Mouse (Mus musculus): ENCODE results near the gene Rpl14. TPM values are rescaled to one million over a fixed set of nuclear protein-coding genes. Genes with fewer than 3 reads are reported as not detected.

Rpl14 gene
- polyA plus RNA-seq, 1 experiment from 2014 or later, result 757 TPM

DNA sequence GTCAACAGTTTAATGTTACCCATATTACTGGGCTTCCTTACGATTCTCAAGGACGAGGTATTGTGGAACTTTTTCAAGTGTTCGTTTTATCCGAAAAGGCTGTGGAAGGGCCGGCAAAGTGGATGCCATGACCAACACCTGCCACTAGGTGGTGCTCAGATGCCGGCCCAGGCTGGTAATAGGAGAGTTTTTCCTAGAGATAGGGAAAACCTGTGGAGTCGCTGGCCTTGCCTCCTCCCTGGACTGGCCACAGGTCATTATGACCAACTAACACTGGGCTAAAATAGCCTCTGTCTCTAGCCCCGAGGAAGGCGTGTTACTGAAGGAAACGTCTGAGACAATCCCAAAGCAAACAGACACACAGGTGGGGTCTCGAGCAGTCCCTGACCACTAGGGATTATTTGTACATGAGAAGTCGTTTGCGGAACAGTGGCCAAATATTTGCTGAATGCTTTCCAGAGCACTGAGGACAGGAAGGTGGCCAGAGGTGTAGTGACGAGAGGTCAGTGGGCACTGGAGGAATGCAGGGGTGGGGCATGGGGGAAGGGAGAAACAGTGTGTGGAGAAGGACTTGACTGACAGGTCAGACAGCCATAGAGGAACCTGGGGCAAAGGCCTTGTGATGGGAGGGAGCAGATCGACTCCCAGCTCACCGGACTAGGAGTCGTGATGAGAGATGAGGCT is 30.4 kb downstream of the Rpl14 start:
- 25% methylated on average over 17 of the region's 17 CpGs for WGBS
- Histone ChIP-seq H3K27me3 (ENCODE audit: low read depth, poor library complexity, severe bottlenecking) (no peaks in the 10 kb centered on the region), H3K27ac (0 out of 2 replicates have a peak overlapping the region, but pooled peaks have one; percentile 81), H3K36me3 (no peaks in the 10 kb centered on the region), H3K9me3 (replicated peaks) (no peaks in the 10 kb centered on the region), H3K4me3 (no peak overlapping the region), H3K4me1 (peaks cover 32% of the 10 kb centered on the region)
- peak; percentile 86 for DNase-seq (ENCODE audit: low spot score)

DNA sequence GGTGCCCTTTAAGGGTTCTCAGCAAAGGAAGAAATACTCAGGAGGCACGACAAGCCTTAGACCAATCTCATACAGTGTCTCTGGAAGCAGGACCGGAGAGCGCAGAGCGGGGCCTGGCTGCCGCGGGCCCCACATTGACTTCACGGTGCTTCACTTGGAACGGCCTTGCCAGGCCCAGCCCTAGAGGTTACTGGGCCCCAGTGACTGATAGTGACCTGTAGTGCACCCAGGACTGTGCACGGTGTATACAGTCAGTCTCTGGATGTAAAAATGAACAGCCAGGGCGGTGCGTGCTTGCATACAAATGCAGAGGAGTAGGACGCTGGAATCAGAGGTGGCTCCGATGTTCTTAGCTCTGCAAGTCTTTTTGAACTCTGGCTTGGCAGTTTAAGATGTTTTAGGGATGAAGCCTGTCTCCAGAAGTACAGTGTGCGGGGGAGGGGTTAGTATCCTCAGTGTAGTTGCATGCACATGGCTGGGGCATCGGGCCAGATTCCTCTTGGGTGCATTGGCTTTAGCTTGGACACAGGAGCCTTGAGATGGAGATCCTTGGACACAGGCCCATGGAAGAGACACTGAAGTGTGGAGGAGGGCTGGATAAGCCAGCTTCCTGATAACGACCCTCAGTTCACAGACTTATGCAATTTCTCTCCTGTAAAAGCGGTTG is 31.1 kb downstream of the Rpl14 start:
- DNase-seq (ENCODE audit: low spot score), result no peak
- Histone ChIP-seq H3K36me3 (no peaks in the 10 kb centered on the region), H3K27ac (peak overlapping the region; percentile 81), H3K27me3 (ENCODE audit: low read depth, poor library complexity, severe bottlenecking) (no peaks in the 10 kb centered on the region), H3K4me3 (peak overlapping the region; percentile 42), H3K9me3 (replicated peaks) (no peaks in the 10 kb centered on the region), H3K4me1 (peaks cover 32% of the 10 kb centered on the region)
- 57% methylated on average over 17 of the region's 17 CpGs for WGBS

DNA sequence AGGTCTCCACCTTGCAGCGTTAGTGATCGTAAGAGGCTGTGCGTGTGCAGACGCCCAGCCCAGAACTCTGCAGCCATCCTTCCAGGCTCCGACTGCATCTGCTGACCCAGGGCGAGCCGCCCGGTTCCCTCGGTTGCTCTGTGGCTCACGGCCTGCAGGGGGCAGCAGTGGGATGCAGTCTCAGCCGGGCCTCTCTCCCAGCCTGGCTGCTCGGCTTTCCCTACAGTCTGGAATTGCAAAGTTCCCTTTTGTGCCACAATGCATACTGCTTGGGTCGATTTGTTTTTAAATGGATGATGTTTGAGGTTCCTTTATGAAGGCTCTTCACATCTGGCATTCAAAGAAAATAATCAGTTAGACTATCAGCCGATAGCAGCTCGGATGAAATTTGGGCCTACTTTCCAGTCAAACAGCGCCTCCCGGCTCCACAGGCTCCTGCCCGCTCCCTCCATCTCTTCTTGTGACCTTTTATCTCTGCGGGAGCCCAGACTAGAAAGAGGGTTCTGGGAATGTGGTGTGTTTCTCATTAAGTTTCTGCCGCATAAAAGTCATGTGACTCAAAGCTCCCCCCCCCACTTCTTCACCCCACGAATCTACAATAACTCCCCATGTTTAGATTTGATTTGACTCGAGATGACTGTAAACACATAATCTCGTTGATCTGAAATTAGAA is 31.7 kb downstream of the Rpl14 start:
- H3K27ac ChIP-seq, result peak overlapping the region; percentile 81
- H3K27me3 ChIP-seq (ENCODE audit: low read depth, poor library complexity, severe bottlenecking), result no peaks in the 10 kb centered on the region
- DNase-seq (ENCODE audit: low spot score), result peak; percentile 96
- peaks cover 32% of the 10 kb centered on the region for H3K4me1 ChIP-seq
- peak overlapping the region; percentile 42 for H3K4me3 ChIP-seq
- WGBS, result 3% methylated on average over 23 of the region's 23 CpGs
- H3K36me3 ChIP-seq, result no peaks in the 10 kb centered on the region
- H3K9me3 ChIP-seq (replicated peaks), result no peaks in the 10 kb centered on the region

DNA sequence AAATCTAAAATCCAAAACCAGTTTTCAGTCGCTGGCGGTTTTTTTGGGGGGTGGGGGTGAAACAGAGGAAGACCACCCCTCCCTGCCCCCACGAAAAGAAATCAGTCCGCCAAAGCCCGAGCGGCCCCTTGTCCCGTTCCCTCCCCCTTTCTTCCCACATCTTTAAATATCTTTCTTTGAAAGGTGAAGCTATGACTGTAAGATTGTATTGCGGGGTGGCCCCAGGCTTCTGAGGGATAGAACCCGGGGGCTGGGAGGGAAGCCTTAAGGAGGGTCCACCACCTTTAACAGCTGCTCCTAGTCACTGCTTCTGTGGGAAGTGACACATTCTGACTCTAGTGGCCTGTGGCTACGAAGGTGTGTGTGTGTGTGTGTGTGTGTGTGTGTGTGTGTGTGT is 32.3 kb downstream of the Rpl14 start:
- DNase-seq (ENCODE audit: low spot score), result peak; percentile 58
- Histone ChIP-seq H3K4me1 (peaks cover 32% of the 10 kb centered on the region), H3K27ac (peak overlapping the region; percentile 81), H3K9me3 (replicated peaks) (no peaks in the 10 kb centered on the region), H3K27me3 (ENCODE audit: low read depth, poor library complexity, severe bottlenecking) (no peaks in the 10 kb centered on the region), H3K4me3 (peak overlapping the region; percentile 42), H3K36me3 (no peaks in the 10 kb centered on the region)
- WGBS, result 9% methylated on average over 10 of the region's 10 CpGs

DNA sequence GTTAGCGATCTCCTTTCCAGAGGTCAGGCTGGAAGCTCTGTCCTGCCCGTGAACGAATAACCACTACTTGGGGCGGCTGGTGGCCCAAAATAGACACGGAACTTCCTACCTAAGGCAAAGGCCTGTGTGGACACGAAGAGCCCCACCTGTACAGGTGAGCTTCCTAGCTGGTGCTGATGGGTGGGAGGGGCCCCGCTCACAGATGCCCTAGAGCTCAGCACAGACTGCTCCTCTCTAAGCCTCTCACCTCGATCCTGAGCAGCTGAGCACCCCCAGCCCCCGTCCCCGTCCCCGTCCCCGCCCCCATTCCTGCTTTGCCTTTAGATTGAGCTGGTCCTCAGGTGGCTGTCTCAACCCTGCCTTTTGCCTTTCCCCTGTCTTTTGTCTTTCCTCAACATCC is 32.7 kb downstream of the Rpl14 start:
- peak overlapping the region; percentile 81 for H3K27ac ChIP-seq
- peaks cover 32% of the 10 kb centered on the region for H3K4me1 ChIP-seq
- no peaks in the 10 kb centered on the region for H3K27me3 ChIP-seq (ENCODE audit: low read depth, poor library complexity, severe bottlenecking)
- H3K9me3 ChIP-seq (replicated peaks), result no peaks in the 10 kb centered on the region
- DNase-seq (ENCODE audit: low spot score), result peak; percentile 48
- H3K4me3 ChIP-seq, result peak overlapping the region; percentile 42
- 21% methylated on average over 12 of the region's 12 CpGs for WGBS
- H3K36me3 ChIP-seq, result no peaks in the 10 kb centered on the region

DNA sequence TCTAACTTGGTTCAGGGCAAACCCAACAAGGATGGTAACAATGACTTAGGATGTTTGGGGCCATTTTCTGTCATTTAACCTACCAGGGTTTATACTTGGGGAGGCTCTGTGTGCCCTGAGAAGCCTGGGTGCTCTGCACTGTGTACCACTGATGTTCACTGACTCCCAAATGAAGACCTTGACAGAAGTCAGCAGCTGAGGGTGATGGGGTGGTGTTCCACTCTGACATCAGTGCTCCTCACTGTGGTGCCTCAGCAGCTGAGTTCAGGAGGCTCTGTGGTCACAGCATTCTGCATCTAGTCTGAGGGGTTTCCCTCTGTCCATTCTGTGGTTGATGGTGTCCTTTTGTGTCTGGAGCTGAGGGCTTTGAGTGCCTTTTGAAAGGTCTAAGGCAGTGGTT is 39.8 kb downstream of the Rpl14 start:
- H3K4me1 ChIP-seq, result peaks cover 11% of the 10 kb centered on the region
- H3K4me3 ChIP-seq, result no peak overlapping the region
- DNase-seq (ENCODE audit: low spot score), result no peak
- no peaks in the 10 kb centered on the region for H3K36me3 ChIP-seq
- no peaks in the 10 kb centered on the region for H3K9me3 ChIP-seq (replicated peaks)
- H3K27me3 ChIP-seq (ENCODE audit: low read depth, poor library complexity, severe bottlenecking), result no peaks in the 10 kb centered on the region
- H3K27ac ChIP-seq, result no peak overlapping the region

DNA sequence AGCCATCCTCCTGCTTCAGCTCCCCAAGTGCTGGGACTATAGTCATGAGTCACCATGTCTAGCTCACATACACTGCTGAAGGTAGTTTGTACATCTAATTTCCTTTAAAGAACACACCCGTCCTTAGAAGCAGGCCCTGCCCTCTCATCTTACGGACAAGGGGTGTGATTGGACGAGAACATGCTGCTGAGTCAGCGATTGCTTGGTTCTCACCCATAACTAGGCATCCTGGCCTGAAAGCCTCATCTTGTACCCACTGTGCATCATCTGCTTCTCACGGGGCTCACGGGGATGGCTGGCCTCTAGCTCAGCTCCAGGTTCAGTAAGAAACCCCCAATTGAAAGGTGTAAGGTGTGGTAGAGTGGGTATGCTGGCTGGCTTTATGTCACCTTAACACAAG is 42.8 kb downstream of the Rpl14 start:
- peaks cover 11% of the 10 kb centered on the region for H3K4me1 ChIP-seq
- no peak overlapping the region for H3K4me3 ChIP-seq
- no peaks in the 10 kb centered on the region for H3K36me3 ChIP-seq
- H3K27me3 ChIP-seq (ENCODE audit: low read depth, poor library complexity, severe bottlenecking), result 0 out of 2 replicates have a peak, but pooled peaks cover 11% of the 10 kb centered on the region
- no peaks in the 10 kb centered on the region for H3K9me3 ChIP-seq (replicated peaks)
- DNase-seq (ENCODE audit: low spot score), result no peak
- WGBS, result 85% methylated on average over 6 of the region's 6 CpGs
- H3K27ac ChIP-seq, result no peak overlapping the region

DNA sequence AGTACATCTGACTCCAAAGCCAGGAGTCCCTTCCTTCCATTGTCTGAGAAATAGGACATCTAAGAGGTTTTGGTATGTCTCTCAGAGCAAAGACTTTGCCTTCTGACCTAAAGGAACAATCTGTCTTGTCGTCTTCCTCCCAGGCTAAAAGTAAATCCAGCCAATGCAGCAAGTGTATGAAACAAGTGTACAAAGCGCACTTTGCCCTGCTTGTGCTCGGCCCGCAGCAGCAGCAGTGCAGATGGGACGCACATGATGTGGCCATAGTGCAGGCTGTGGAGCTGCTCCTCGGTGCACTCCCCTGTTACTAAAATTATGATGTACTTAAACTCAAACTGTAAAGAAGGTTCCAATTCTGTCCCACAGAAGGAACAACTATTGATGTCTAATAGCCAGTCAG is 46.9 kb downstream of the Rpl14 start:
- DNase-seq (ENCODE audit: low spot score), result no peak
- Histone ChIP-seq H3K27ac (no peak overlapping the region), H3K9me3 (replicated peaks) (no peaks in the 10 kb centered on the region; the same call in 1 of the 2 replicates)

DNA sequence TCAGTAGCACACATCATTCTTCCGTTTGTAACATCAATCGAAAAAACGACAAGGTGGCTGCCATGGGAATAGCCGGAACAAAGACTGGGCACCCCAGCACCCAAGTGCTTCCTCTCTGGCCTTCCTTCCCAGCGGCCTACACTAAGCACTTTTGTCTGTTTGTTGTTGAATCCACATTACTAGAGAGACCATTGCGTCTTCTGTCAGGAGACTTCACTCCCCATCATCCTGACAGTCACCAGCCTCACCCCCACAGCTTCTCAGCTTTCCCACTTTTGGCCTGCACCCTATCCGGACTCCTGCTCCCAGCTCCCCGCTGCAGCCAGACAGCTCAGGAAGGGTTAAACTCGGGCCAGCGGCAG is 48.1 kb downstream of the Rpl14 start:
- Histone ChIP-seq H3K27ac (peak overlapping the region; percentile 53), H3K4me1 (peaks cover 17% of the 10 kb centered on the region), H3K36me3 (no peaks in the 10 kb centered on the region), H3K9me3 (replicated peaks) (no peaks in the 10 kb centered on the region; the same call in 1 of the 2 replicates), H3K4me3 (peak overlapping the region; percentile 44), H3K27me3 (ENCODE audit: low read depth, poor library complexity, severe bottlenecking) (peaks cover 28% of the 10 kb centered on the region; the same call in 1 of the 2 replicates)
- DNase-seq (ENCODE audit: low spot score), result no peak
- 10% methylated on average over 10 of the region's 10 CpGs for WGBS

More for the DNA sequence above, 46.9 kb downstream of the Rpl14 start:
- H3K4me3 ChIP-seq, result no peak overlapping the region
- H3K36me3 ChIP-seq, result no peaks in the 10 kb centered on the region
- 88% methylated on average over 6 of the region's 6 CpGs for WGBS
- peaks cover 17% of the 10 kb centered on the region for H3K4me1 ChIP-seq
- H3K27me3 ChIP-seq (ENCODE audit: low read depth, poor library complexity, severe bottlenecking), result peaks cover 28% of the 10 kb centered on the region; the same call in 1 of the 2 replicates

DNA sequence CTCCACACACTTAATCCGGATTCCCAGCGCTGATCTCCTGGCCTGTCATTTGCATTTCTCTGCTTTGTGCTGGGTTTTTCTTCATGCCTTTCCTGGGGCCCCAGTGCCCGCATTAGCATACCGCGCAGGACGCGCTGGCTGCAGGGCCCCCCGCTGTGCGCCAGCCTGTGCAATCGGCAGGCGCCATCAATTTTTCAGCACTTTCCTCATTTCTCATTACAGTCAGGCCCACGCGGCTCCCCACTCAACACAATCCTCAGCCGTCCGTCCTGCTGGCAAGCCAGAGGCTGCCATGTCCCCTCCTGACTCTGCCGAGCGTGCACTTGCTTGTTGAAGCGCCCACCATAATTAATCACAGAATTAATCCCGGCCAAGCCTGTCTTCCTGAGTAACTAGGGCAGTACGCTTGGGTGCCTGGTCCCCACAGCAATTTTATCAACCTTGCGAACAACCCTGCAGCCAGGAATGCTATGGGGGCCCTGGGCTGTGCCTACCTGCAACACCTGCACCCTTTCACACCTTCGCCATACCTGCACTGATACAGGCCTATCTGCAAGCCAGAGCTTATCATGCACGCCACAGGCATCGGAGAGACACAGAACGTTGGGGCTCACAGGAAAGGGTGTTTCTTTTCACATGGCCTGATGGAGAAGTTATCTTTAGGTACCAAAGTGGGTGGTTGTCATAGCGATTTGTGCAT is 48.6 kb downstream of the Rpl14 start:
- Histone ChIP-seq H3K27ac (peak overlapping the region; percentile 53), H3K27me3 (ENCODE audit: low read depth, poor library complexity, severe bottlenecking) (peaks cover 28% of the 10 kb centered on the region; the same call in 1 of the 2 replicates), H3K36me3 (no peaks in the 10 kb centered on the region), H3K4me3 (peak overlapping the region; percentile 44), H3K9me3 (replicated peaks) (no peaks in the 10 kb centered on the region; the same call in 1 of the 2 replicates), H3K4me1 (peaks cover 17% of the 10 kb centered on the region)
- DNase-seq (ENCODE audit: low spot score), result peak; percentile 68
- WGBS, result 9% methylated on average over 26 of the region's 26 CpGs

DNA sequence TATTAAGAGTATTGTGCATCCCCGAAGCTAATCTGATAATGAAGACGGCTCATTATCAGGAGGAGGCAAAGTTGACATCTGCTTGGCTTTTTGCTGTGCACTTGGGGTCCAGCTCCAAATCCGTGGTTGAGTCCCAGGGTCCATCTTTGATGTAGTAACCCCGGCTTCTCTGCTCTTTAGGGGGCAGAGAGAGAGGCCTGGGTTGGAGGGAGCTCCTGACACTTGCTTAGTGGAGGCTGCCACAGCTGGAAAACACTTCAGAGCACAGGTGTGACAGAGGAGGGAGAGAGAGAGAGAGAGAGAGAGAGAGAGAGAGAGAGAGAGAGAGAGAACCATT is 49.1 kb downstream of the Rpl14 start:
- H3K27me3 ChIP-seq (ENCODE audit: low read depth, poor library complexity, severe bottlenecking), result peaks cover 28% of the 10 kb centered on the region; the same call in 1 of the 2 replicates
- 44% methylated on average over 4 of the region's 4 CpGs for WGBS
- peaks cover 17% of the 10 kb centered on the region for H3K4me1 ChIP-seq
- DNase-seq (ENCODE audit: low spot score), result no peak
- H3K36me3 ChIP-seq, result no peaks in the 10 kb centered on the region
- H3K27ac ChIP-seq, result no peak overlapping the region
- H3K4me3 ChIP-seq, result no peak overlapping the region
- no peaks in the 10 kb centered on the region; the same call in 1 of the 2 replicates for H3K9me3 ChIP-seq (replicated peaks)

All from limb, embryonic 10.5 days (tissue).